Mouse (Mus musculus) skeletal muscle tissue, adult 2 months (tissue): ENCODE measurements around the gene Cdh13.
A peak's percentile ranks its signal among the peaks of the same experiment; 100 is the strongest.
"Not testable (repeated sequence)": the region's sequence is repeated elsewhere in the genome, so short reads cannot be mapped to it uniquely, and the experiment has no call there.

Experiments
- DNase-seq: peaks from one replicate; pipeline ENCODE4 v3.0.0-alpha.2; 2012; ENCODE audit warnings: low read depth, low spot score

The Cdh13 gene

GRCm38 (mm10) chr8:118667736-118668135 is 384.2 kb downstream of the Cdh13 start:
- no peak for DNase-seq

- no peak for DNase-seq
Measured at GRCm38 (mm10) chr8:118676233-118676632, 392.7 kb downstream of the Cdh13 start.

GRCm38 (mm10) chr8:118679347-118679746 is 395.8 kb downstream of the Cdh13 start:
- DNase-seq = no peak

- DNase-seq = no peak
Measured at GRCm38 (mm10) chr8:118683386-118683785, 399.9 kb downstream of the Cdh13 start.

GRCm38 (mm10) chr8:118685863-118686262 is 402.3 kb downstream of the Cdh13 start:
- DNase-seq = no peak

- DNase-seq = no peak
Measured at GRCm38 (mm10) chr8:118689849-118690248, 406.3 kb downstream of the Cdh13 start.

- DNase-seq = peak; percentile 12
Measured at GRCm38 (mm10) chr8:118701312-118701880, 417.9 kb downstream of the Cdh13 start.

GRCm38 (mm10) chr8:118709366-118709765 is 425.8 kb downstream of the Cdh13 start:
- no peak for DNase-seq

GRCm38 (mm10) chr8:118711631-118712030 is 428.1 kb downstream of the Cdh13 start:
- DNase-seq = no peak

- DNase-seq = no peak
Measured at GRCm38 (mm10) chr8:118713111-118713510, 429.6 kb downstream of the Cdh13 start.

GRCm38 (mm10) chr8:118713596-118713995 is 430.1 kb downstream of the Cdh13 start:
- DNase-seq = peak; percentile 27

- DNase-seq = no peak
Measured at GRCm38 (mm10) chr8:118722896-118723295, 439.4 kb downstream of the Cdh13 start.

- DNase-seq = no peak
Measured at GRCm38 (mm10) chr8:118725651-118726050, 442.1 kb downstream of the Cdh13 start.

GRCm38 (mm10) chr8:118741781-118742180 is 458.2 kb downstream of the Cdh13 start:
- no peak for DNase-seq

GRCm38 (mm10) chr8:118744991-118745390 is 461.5 kb downstream of the Cdh13 start:
- no peak for DNase-seq

GRCm38 (mm10) chr8:118748041-118748604 is 464.6 kb downstream of the Cdh13 start:
- DNase-seq = no peak

GRCm38 (mm10) chr8:118749191-118749590 is 465.7 kb downstream of the Cdh13 start:
- no peak for DNase-seq

GRCm38 (mm10) chr8:118749786-118750185 is 466.3 kb downstream of the Cdh13 start:
- DNase-seq = no peak

- DNase-seq = no peak
Measured at GRCm38 (mm10) chr8:118753710-118754109, 470.2 kb downstream of the Cdh13 start.

- no peak for DNase-seq
Measured at GRCm38 (mm10) chr8:118754119-118754518, 470.6 kb downstream of the Cdh13 start.

- not testable (repeated sequence) for DNase-seq
Measured at GRCm38 (mm10) chr8:118777507-118777906, 494.0 kb downstream of the Cdh13 start.

- no peak for DNase-seq
Measured at GRCm38 (mm10) chr8:118778374-118778773, 494.8 kb downstream of the Cdh13 start.

GRCm38 (mm10) chr8:118785646-118786045 is 502.1 kb downstream of the Cdh13 start:
- no peak for DNase-seq

- no peak for DNase-seq
Measured at GRCm38 (mm10) chr8:118789649-118790048, 506.1 kb downstream of the Cdh13 start.
